Mouse (Mus musculus) urinary bladder, postnatal 10 days (tissue): ENCODE results near the gene Zdhhc25.

Source experiments
- DNase-seq: peaks from one replicate; pipeline ENCODE4 v3.0.0; 2022; ENCODE audit warnings: low spot score

Gene Zdhhc25

DNA sequence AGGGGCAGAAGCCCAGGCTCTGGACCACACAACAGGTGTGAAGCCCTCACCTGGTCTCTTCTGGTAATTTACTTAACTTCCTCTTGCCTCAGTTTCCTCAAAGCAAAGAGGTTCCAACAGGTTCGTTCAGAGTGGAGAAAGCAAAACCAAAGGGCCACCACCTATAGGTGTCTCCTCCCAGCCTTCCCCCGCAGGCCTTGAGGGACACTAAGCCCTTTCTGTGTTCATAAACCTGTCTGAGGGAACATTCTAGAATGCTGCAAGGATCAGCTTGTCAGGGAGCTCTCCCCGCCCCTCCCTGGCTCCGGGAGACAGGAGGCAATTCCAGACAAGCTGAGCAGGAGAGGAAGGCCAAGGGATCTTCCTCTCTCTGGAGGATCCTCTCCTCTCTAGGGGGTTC lies at the start of gene Zdhhc25:
Zdhhc25 (plus strand) TSS at position 301 of the 400 bp plus-strand sequence.
- no peak for DNase-seq

DNA sequence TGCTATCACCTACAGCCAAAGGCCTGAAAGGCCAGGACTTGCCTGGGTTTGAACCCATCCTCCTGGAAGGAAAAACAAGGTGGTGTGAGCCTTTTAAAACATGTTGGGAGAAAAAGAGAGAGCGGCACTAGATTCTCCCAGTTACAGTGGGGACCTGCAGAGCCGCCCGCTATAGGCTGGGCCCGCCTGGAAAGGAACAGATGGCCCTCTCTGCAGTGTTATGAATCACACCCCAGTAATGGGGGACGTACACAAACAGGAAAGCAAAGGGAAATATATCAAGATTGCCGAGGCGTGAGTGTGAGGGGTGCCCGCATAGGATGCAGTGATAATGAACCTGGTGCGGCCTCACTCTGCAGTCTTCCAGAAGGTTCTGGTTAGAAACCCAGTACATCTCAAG lies 47.2 kb upstream of the Zdhhc25 start:
- no peak for DNase-seq

DNA sequence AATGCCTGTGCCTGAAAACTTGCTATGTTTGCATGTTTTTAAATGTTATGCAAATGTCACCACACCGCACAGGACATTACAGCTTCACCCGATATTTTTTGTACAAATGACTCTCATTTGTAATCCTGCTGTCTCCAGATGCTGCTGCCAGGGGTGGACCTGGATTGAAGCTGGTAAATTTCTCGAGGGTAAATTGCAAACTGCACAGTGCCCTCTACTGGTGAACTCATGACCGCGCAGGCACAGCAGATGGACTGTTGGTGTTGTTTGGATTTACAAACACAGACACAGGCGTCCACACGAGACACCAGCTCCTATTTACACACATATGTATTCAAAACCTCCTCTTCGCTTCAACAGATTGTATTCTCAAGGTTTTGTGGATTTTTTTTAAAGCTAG lies 44.6 kb upstream of the Zdhhc25 start:
- DNase-seq: no peak

DNA sequence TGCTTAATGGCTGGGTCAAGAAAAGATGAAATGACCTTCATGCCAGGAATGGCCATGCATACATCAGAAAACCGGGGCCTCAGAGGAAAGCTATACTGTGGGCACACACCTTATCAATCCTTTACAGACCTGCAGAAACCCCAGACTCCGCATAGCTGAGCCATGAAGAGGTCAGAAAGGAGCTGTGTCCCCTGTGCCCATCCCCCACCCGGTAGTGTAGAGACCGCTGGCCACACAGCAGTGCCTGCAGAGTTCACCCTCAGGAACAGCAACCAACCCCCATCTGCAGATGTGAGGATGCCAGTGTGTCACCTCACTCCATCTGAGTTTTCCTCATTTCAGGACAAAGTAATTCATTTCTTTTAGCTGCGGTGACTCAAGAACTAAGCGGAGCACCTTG lies 39.5 kb upstream of the Zdhhc25 start:
- DNase-seq: no peak

DNA sequence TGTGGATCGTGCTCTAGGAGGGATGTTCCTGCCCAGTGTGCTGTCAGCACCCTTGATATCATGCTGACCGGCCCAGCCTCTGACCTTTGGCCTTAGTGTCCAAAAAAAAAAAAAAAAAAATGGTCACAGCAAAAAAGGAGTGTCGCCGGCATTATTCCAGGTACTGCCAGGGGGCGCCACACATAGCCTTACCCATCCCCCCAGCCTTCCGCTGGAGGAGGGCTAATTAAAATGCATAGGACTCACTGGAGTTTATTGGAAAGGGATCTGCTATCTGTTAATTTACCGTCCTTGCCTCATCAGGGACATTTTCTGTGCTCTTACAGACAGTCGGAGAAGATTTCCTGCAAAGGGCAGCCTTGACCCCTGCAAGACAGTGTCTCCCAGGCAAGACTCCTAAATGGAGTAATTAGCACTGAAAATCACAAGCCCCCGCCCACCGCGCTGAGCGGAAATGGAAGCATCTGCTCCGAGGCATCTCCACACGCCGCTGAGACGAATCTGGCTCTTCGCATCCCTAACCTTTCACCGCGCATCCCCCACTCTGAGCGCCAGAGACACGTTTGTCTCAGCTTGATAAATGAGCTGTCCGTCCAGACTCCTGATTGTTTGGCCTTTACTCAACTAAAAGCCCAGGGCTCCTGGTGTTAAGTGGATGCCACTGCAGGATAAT lies 38.9 kb upstream of the Zdhhc25 start:
- no peak for DNase-seq

DNA sequence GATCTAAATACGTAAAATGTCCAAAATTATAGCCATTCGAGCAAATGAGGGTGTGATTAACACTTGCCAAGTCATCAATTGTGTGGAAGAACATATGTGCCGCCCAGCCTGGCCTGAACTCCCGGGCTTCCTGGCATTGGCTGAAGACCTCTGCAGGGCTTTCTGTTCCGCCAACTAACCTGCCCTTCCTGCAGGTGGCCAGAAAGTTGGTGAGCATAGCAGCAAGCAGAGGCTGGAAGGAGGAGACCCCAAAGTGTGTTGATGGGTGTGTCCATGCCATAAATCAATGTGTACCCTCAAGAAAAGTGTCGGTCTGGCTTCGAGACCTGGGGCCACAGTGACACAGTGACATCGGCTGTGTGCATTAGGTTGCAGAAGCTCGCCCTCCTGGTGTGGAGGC lies 34.8 kb upstream of the Zdhhc25 start:
- DNase-seq: no peak

DNA sequence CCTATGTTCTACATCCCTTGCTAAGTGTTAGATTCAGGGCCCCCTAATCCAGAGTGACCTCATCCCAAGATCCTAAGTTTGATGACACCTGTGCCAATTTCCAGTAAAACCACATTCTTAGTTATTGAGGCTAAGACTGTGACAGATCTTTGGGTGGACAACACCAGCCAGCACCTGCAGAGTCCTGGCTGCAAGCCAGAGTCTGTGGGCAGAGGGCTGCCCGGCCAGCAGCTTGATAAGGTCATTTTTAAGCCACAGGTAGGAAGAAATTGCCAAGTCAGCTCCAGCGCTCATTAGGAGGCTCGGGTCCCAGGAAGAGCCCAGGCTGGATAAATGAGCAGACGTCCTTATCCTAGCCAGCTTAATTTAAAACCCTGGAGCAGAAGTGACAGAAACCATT lies 34.3 kb upstream of the Zdhhc25 start:
- DNase-seq: no peak

DNA sequence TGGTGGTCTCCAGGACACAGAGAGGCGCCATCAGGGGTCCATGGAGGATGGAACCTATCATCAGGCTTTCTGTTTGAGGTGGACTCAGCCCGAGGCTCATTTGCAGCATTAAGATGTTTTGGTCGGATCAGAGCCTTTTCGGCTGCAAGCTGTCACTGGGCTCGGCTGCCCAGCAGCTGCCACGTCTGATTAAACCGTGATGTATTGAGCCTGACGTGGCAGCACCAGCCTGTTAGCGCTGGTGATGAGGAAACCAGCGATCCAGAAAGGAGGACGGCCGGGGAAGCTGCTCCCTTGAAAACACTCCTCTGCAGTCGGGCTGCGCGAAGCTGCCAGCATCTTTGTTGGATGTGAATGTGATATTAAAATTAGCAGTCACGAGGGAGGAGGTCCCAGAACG lies 29.4 kb upstream of the Zdhhc25 start:
- DNase-seq: no peak

DNA sequence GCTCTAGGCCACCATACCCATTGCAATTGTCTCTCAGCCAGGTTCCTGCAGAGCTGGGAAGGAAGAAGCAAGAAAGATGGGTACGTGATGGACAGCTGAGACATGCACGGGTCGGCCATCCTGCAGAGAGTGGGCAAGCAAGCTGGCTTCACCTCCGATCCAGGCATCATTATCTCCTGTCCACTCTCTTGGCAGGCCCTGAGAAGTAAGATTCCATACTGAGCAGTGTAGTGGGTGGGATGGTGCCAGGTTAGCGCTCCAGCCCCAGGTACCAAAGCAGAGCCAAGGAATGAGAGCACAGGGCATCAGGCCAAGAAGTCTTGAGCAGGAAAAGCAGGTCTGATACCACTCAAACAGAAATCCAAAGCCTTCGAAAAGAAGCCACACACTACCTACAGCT lies 20.6 kb upstream of the Zdhhc25 start:
- no peak for DNase-seq

DNA sequence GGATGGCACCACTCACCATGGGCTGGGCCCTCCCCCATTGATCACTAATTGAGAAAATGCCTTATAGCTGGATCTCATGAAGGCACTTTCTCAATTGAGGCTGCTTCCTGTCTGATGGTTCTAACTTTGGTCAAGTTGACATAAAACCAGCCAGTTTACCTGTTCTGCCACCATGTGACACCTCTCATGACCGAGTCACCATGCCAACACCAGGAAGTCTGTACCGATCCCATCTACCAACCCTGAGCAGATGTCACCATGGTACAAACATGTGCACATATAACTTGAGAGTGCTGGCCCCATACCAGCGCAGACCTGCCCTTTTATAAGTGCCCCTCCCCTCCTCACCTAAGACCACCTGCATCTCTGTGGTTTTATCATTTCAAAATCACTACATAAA lies 2.4 kb downstream of the Zdhhc25 start:
- DNase-seq: no peak

DNA sequence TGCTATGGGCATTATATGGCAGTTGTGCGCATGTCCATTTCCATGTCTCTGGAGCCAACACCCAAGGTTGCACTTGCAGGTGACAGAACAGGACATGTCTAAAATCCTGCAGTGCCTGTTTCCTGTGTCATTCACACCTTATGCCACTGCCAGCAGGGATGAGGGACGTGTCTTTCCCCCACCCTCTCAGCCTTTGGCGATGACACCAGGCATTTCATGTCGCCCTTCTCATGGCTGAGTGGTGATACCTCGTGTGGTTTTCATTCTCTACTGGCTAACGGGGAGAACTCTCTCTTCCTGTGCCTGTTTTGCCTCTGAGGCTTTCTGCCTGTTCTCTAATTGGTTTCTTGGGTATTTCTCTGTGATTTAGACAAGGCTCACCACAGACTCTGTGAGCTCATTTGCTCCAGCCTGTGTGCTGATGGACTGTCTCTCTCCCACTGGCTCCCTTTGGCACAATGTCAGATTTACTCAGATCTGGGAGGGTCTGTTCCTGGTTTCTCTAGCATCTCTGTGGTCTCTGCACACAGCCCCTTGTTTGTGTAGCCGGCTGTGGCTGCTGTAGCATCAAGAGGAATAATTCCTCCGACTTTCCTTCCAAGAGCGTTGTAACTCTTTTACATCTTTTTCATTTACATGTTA lies 3.1 kb downstream of the Zdhhc25 start:
- no peak for DNase-seq

DNA sequence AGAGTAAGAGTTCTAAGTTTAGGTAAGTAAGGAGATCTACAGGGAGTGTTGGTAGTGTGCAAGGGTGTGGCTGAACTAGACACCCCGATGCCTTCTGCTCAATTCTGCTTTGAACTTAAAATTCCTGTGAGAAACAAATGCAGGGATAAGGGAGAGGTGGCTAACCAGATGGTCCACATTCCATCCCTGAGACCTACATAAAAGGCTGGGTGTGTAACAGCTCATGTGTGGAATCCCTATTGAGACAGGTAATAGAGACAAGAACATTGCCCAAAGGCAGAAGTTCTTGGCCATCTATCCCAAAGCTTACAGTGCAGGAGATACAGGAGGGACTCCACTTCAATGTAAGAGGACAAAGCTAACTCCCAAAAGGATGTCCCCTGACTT lies 3.6 kb downstream of the Zdhhc25 start:
- DNase-seq: no peak

DNA sequence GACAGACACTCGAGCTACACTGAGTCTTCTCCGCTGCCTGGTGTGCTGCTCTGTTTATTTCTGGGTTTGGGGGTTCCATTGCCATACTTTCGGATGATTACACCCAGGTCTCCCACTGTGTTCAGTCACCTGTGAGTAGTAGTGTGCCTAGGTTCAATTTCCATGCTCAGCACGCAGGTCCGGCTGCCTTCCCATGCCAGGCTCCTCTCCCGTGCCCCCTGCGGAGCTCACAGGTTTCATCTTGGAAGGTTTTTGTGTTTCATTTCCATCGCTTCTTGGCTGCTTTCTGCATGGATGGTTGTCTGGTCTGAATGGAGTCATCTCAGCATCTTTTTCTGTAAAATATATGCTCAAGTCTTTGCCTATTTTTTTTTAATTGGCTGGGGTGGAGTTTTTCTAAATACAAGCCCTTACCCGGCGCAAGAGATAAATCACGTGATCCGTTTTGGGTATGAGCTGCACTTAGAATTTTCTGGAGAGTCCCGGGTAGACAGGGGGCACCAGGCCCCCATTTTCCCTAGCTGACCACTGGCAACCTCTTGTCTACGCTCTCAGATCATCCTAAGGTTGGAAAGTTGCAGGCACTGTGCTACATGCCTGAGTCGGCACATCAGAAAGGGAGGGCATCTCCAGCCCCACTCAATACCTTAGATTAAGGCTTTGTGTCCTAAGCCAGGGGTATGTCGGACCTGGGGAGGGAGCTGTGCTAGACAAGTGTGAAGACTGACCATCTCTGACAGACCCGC lies 4.7 kb downstream of the Zdhhc25 start:
- no peak for DNase-seq

DNA sequence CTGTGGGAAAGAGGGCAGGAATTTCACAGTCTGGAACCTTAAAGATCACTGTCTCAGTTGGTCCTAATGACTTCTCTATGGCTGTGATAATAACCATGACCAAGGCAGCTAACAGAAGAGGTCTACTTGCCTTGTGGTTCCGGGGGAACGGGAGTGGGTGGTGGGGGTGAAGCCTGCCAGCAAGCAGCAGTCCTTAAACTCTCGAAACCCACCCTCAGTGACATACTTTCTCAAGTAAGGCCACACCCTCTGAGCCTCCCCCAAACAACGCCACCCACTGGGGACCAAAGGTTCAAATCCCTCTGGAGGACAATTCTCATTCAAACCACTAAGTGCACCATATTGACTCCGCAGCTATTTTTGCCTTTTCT lies 5.3 kb downstream of the Zdhhc25 start:
- no peak for DNase-seq

DNA sequence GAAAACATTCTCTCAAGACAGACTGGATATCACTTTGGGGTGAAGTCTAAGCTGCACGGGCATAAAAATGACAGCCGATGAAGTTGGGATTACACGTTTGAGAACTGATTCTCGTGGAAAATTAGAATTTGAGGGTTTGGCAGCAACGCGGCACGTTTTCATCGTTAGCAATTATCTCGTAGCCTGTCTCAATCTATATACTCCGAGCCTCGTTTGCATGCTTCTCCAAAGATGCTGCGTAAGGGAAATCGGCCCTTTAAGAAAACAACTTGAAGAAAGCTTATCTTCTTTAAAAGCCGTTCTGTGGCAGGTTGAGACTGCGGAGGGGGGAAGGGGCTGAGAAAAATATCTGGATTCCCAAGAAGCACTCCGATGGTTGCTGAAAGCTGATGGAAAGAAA lies 17.0 kb downstream of the Zdhhc25 start:
- DNase-seq: no peak

DNA sequence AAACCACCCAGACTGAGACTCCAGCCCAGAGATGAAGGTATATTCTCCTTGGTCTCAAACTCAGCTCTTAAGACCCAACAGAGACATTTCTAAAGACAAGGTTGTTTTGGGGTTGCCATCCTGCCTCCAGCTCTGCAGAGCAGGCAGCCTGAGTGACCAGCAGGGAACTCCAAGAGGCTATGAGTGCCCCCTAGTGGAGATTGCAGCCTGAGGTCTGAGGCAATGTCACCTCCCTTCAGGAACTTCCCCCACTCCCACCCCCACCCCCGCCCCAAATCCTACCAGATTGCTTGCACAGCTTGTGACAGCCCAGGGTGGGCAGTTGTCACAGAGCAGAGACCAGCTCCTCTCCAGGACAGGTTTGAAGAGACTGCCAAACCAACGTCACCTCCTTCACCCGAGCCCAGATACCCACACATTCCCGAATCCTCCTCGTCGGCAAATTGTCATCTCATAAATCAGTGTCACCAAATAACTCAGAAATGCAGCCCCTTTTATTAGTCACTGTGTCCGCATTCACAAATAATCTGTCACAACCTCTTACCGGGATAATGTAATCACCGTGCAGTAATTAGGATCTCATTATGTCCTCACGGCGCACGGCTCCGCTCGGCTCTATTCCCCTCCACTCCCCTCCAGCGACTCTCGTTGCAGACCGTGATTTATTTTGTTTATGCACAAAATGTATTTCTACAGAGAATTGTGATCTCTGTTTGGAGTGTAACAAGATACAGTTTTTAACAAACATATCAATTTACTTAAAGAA lies 18.1 kb downstream of the Zdhhc25 start:
- no peak for DNase-seq

DNA sequence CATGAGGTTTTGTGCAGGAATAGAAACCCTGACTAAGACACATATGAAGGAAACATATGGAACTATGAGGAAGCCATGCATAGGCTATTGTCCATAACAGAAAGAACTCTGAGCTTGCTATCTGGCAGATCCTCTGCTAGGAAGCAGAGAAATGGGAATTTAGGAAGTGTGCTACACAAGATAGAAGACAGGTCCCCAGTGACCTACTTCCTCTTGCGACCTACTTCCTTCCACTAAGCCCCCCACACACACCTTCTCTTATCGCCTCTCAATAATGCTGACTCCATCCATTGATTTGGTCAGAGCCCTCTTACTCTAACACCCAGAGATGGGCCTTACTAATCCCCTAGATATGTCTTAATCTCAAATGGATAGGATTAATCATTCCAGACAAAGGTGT lies 19.9 kb downstream of the Zdhhc25 start:
- no peak for DNase-seq

DNA sequence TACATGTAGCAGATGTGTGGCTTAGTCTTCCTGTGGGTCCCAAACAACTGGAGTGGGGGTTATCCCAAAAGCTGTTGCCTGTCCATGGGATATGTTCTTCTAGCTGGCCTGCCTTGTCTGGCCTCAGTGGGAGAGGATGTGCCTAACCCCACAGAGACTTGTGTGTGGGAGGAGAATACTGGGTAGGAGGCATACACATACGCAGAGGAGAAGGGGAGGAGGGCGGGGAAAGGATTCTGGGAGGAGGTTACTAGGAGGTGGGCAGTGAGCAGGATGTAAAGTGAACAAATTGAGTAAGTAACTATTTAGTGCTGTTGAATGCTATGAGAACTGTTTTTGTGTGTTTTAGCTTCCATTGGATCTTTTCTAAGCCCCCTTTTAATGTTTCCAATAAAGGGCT lies 23.8 kb downstream of the Zdhhc25 start:
- DNase-seq: no peak

DNA sequence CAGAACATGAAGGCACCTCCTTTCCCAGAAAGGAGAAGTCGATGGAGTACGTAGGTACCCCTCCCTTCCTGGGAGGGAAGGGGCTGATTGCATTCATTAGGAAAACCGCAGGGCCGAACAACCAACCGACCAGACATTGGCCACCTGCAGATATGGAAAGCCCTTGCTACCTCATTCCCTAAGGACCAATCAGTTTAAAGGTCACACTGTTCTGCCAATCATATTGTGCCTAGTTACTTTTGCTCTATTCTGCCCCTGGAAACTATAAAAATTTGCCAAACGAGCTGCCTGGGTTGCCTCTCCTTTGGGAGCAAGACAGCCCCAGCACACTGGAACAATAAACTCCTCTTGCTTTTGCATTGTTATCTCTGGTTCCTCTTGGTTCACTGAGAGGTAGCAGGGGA lies 24.8 kb downstream of the Zdhhc25 start:
- no peak for DNase-seq

DNA sequence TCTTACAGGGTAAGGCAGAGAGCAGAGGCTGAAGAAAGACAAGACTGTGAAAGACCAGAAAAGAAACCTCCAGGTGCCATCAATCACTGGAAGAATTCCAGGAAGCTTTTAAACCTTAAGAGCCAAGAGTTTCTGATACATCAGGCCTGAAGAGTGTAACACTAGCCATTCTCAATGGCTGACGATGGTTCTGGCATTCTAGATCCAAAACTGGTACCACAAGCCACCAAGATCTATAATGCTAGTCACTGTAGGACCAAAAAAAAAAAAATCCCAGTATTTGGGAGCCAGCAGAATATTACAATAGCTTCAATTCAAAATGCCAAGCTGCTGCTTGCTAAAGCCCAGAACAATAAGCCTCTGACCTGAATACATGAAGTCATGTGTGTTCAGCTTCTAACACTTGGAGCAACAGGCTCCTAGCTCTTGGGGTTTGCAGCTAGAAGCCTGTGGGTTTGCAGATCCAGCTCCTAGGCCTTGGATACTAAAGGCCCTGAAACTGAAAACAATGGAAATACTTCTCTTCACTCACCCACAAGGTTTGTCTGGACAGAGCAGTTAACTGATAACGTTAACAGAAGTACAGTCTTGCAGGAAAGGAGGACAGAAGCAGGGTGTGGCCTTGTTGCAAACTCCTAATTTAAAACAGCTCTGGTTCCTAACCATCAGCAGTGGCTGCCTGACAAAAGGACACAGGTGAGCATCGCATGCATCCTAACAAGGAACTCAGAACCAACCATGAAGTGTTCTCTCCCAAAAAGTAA lies 25.4 kb downstream of the Zdhhc25 start:
- DNase-seq: no peak

DNA sequence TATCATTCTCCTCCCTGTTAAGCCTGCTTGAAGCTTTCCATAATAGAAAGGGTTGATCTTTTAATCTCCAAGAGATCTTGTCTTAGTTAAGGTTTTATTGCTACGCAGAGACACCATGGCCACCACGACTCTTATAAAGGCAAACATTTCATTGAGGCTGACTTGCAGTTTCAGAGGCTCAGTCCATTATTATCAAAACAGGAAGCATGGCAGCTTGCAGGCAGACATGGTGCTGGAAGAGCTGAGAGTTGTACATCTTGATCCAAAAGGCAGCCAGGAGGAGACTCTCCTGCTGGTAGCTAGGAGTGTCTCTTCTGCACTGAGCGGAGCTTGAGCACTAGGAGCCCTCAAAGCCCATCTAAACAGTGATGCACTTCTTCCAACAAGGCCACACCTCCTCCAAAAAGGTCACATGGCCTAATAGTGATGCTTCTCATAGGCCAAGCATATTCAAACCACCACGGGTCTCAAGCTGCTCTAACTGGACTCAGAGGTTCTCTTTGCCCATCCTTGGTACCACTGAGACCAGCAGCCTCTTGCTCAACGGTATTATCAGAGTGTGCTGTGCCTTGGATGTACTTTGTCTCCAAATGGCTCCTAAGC lies 26.9 kb downstream of the Zdhhc25 start:
- no peak for DNase-seq
